Mouse (Mus musculus): ENCODE measurements around the gene 4930556J24Rik.
"Not testable (repeated sequence)": the region's sequence is repeated elsewhere in the genome, so short reads cannot be mapped to it uniquely, and the experiment has no call there.

DNA sequence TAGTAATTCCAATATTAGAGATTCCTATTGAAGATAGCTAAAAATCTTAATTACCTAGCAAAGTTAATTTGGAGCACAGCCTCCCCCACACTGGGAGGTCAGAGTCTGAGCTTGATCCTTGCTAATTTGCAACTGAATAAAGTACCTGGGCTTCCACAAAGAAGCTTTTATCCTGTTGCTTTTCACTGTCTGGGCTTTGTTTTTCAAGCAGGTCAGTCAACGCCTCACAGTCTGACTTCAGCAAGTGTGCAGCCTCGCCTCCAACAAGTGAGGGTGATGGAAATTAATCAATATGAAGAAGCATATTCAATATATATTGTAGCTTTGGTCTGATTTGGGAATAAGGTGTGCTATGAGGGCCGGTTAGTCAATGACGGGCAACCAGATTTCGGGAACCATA is 21.7 kb downstream of the 4930556J24Rik start:
- not testable (repeated sequence) for TF ChIP-seq CTCF (IDR thresholded peaks at IDR 0.05; ENCODE audit: insufficient read depth, low read length); POLR2A (IDR thresholded peaks at IDR 0.05; ENCODE audit: borderline replicate concordance, extremely low read depth, low read depth, low read length)
